Mouse (Mus musculus): Measurements from ENCODE around the gene Htra2.

The Htra2 gene

DNA sequence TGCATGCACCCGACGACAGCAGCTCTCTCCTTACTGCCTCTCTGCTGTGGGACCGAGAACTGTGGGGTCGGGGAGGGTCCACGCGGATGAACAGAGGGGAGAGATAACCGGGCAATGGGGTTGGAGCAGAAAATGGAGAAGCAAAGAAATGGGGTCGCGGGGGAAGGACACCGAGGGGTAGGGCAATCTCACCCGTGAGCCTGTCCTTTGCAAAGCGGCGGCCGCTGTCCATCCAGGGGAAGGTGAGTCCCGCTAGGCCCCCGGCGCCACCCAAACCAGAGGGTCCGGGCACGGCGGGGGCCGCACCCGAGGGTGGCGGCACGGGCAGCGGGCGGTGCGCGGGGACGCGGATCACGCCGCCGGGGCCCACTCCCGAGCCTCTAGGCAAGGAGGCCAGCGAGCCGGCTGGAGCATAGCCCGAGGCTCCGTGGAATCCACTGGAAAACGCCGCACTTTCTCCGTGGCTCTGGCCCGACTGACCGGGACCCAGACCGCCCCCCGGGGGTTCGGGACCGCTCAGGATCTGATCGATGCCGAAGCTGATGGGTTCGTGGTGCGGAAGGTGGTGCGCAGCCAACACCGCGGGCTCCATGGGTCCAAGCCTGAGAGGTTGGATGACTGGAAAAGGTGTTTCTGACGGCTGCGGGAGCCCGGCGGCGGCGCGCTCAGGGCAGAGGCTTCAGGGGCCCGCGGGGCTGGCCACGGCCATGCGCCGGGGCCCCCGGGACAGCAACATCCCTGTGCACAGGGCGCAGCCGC lies 14.6 kb upstream of the Htra2 start:
- DNase-seq: no peak

DNA sequence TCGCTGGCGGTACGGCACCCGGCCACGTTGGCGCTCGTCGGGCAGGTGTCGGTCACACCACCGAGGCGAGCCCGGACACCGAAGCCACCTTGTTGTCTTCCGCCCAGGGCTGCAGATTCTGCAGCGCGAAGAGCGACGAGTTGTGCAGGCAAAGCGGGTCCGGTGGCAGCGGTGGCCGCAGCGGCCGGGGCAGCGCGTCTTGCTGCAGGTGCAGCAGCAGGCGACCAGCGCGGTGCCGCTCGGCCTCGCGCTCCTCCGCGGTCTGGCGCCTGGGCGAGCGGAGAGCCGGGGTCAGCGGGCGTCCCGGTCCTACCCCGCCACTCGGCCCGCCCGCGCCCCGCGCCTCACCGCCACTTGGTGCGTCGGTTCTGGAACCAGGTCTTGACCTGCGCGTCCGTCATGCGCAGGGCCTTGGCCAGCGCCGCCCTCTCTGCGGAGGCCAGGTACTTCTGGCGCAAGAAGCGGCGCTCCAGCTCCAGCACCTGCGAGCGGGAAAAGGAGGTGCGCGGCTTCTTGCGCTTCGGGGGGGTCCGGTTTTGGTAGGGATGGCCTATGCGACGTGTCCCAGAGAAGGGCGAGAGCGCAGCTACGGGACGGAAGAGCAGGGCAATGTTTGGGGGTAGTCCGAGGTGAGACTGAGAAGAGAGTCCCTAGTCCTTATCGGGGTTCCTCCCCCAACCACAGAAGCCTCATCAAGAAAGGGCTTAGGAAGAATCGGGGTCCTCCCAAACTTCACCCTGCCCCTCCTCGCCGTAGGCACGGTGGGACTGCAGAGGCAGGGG lies 13.8 kb upstream of the Htra2 start:
- no peak for DNase-seq

- no peak for DNase-seq
These were observed 13.1 kb upstream of the Htra2 start for GRCm38 (mm10) chr6:83068221-83068620.

DNA sequence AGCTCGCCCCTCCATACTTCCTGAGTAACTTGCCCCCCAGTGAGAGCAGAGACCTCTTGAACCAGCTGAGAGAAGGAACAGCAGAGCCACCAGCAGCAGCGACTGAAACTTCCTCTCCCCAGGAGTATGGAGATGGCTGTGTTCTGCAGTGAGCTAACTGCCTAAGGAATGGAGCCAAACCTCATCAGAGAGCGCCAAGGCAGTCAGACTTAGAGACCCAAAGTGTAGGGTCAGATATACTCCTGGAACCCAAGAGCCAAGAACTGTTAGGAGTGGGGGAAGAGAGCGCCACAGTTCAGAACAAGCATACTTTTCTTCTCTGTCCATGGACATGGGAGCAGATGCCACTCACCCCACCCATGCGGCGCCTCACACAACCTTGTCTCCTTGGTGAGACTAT lies 11.4 kb upstream of the Htra2 start:
- DNase-seq: no peak

DNA sequence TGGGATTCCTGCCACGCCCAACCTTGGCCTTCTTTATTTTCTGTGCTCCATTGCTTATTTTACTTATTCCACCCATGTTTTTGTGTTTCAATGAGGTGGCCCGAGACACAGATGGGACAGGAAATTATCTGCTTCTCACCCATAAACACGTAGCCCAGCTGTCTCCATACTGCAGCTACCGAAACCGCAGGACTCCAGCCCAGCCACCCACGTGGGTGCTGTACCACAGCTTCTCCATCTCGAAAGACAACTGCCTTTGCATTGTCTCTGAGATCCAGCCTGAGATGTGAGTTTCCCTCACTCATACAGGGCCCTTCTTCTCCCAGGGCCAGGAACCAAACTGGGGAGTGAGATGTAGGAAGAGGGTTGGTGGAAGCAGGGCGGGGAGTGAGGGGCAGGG lies 10.9 kb upstream of the Htra2 start:
- no peak for DNase-seq

GRCm38 (mm10) chr6:83058725-83059124 lies 3.7 kb upstream of the Htra2 start:
- no peak for DNase-seq

GRCm38 (mm10) chr6:83057790-83058189 lies 2.7 kb upstream of the Htra2 start, which contains the start of gene Dqx1:
Dqx1 (plus strand) TSS chr6:83057844.
- no peak for DNase-seq

DNA sequence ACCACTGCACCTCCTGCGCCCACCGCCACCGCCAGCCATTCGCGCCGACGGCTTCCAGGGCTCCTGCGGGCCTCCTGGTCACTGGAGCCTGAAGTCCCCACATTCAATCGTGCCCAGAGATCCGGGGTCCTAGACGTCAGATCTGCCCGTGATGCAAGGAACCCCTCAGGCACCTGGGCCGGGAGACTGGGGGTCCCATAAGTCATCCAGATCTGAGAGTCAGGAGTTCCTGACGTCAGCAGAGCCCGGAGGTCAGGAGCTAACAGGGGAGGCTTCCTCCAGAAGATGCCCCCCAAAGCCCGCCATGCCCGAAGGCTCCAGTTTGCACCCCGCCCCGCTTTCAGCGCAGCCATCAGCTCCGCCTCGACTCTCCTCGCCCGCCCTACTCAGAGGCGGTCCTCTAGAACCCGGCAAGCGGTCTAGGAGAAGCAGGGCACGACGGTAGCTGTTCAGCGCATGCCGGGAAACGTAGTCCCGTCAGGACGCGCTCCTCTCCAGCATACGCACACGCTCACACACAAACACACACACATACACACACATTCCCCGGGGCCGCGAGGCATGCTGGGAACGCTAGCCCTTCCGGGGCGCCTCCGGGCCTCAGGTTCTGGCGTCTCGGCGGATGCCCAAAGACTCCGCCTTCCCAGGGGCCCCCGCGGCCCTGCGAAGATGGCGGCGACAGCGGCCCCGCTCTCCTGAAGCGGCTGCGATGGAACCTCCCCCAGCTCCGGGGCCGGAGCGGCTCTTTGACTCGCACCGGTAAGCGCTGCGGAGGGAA lies 810 bp downstream of the Htra2 start, which contains the start of gene Aup1:
Aup1 (plus strand) TSS at position 448 of the 778 bp plus-strand sequence.
- DNase-seq: peak; percentile 96

DNA sequence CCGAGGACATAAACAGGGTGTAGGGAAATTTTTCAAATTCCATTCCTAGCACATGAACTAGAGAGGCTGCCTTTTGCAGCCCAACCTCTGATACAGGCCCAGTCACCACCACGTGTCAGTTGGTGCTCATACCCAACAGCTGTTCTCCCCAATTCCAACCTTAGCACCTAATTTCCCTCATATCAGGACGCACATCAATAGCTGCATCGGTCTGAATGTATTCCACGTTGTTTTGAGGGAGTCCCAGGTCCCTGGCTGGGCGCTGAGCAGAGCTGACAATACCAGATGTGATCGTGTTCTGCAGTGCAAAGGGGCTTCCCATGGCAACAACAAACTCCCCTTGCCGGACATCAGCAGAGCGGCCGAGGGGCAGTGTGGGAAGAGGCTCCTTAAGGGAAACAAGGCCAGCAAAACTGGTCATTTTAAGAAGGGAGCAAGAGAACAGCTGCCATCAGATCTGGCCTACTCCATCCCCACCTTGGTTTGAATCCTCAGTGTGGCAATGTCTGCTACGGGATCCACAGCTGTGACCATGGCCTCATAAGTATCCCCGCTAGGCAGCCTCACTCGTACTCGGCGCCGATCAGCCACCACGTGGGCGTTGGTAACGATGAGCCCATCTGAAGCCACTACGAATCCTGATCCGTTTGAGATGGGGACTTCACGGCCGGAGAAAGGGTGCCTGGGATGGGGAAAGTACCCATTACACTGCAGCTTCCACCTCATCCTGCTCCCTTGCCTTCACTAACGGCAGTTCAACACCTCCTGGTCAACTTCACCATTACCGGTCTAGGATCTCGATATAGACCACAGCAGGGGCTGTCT lies 1.7 kb downstream of the Htra2 start:
- peak in 1 of 2 experiments; percentile 34 for DNase-seq

GRCm38 (mm10) chr6:83049367-83049766 lies 5.7 kb downstream of the Htra2 start:
- DNase-seq: no peak

GRCm38 (mm10) chr6:83044742-83045141 lies 10.3 kb downstream of the Htra2 start:
- DNase-seq: no peak

DNA sequence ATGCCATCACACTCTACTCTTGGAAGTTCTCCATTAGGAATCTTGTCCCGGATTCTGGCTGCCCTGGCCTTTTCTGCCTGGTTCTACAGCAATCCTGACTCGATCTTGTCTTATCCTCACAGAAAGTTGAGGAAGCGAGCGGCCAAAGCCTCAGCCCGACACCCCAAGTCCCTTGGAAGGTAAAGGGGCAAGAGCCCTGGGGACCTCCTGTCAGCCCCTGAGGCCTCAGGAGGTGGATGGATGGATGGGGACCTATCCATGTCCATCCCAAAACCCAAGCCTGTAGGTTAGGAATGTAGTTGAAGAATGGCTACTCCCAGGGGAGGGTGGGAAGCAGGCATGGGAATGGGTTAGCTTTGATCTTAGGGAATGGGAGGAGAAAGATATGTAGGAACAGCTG lies 11.1 kb downstream of the Htra2 start:
- no peak for DNase-seq

DNA sequence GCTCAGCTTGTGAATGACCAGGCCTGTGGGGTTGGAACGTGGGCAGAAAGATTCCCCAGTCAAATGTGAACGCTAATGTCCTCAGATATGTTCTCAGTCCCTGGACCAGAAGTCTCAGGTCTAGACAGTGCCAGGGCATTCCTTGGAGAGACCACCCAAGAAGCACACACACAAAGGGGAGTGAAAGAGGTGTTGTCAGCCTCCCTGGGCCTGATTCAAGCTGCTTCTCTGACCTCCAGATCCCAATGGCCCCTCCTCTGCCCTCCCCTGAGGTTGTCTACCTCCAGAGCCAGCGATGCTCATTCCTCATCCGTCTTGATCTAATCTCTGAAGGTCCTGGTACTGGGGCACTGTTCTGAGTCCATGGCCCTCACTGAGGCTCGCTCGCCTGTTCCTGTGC lies 11.5 kb downstream of the Htra2 start:
- DNase-seq: no peak

DNA sequence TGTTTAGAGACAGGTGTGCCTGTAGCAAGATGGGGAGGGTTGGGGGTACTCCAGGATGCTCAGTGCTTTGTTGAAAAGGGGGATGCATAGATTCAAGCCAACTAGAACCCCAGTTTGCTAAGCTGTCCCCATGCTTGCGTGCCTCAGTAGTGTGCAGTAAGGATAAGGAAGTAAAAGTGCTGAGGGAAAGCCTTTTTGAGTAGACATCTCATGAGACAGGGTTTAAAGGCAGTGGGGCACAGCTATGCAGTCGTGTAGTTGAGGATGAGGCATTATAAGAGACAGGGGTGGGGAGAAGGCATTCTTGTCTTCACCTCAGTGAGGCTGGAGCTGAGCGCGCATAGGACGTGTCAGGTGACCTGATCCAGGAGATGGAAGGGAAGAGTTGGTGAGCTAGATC lies 14.5 kb downstream of the Htra2 start:
- DNase-seq: no peak

- peak; percentile 93 to 99 for DNase-seq
These were observed 16.5 kb downstream of the Htra2 start for GRCm38 (mm10) chr6:83038496-83039012.

GRCm38 (mm10) chr6:83037188-83037587 lies 17.9 kb downstream of the Htra2 start:
- no peak for DNase-seq

DNA sequence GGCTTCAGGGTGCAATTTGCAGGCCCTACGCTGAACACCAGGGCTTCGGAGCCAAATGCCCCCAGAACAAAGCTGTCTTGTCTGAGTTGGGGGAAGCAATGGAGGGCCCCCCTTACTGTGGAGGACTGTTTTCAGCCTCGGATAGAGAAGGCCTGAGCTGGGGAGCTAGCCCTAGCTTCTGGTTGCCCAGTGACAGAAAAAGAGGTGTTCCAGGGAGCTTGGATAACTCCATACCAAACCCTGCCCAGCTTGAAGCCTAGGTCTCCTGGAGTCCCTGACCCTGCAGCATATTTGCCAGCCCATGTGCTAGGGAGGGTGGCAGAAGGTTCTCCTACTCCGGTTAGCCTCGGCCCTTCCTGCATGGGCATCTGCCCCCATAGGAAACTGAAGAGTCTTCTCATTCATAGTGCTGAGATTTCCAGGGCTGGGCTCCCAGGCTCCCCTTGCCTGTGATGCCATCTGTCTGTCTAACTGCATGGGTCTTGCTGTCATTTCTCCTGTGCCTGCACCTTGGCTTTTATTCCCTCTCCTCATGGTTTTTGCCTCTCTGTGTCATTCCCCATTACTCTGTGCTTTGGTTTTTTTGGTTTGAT lies 20.5 kb downstream of the Htra2 start:
- no peak for DNase-seq

DNA sequence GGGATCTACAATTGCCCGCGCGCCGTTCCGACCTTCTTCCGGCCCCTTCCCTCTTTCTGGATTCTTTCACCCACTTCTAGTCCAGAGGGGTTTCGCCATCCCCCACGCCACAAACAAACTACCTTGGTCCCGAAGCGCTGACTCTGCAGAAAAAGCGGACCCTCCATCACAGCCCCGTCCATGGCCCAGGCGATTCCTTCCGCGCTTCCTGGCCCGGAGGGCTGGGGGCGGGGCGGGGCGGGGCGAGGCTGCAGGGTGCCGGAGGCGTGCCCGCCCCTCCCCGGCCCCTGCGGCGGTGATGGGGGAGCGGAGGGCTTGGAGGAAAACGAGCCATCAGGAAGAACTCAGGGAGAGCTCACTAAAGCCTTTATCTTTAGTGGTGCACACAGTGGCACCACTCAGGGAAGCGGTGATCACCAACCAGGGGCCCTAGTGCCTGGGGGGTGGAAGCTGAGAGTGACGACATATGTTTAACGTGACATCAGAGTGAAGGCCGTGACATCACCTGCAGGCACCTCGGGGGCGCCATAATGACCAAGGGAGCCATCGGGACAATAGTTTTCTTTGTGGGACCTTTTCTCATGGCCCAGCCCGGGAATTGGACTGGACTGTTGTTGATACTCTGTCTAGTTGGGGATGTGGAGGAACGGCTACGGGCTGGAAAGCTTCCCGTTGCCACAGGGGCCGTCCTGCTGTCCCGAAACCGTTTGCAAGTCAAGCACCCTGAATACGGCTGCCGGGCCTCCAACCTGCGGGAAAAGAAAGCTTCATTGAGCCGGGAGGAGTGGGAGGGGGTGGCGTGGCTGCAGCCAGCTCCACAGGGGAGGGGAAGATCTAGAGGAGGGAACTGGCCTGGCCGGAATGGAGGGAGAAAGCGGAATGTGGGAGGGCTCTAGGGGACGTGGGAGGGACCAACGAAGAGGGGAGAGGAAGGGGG lies 21.6 kb downstream of the Htra2 start, which contains the start of the genes Dok1 and Loxl3:
Dok1 (minus strand) TSS at position 223 of the 937 bp plus-strand sequence.
Loxl3 (plus strand) TSS at position 925 of the 937 bp plus-strand sequence.
- DNase-seq: peak; percentile 62 to 73

DNA sequence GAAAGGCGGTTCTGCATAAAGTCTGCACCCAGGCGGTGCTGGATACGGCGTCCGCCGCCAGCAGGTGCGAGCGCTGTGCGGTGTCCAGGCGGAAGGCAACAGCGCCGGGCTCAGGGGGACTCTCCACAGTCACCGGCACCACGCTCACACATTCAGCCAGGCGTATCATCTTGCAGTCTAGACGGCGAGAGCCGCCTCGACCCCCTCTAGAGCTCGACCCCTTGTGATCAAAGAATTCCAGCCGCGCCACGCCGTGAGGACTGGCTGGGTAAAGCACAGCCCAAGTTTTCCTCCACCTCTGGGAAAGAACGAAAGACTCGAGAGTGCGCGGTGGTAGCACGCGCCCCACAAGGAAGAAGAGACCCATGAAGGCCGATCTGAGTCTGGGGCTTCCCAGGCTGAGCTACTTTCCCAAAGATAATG lies 22.3 kb downstream of the Htra2 start:
- DNase-seq: peak; percentile 58 to 64

DNA sequence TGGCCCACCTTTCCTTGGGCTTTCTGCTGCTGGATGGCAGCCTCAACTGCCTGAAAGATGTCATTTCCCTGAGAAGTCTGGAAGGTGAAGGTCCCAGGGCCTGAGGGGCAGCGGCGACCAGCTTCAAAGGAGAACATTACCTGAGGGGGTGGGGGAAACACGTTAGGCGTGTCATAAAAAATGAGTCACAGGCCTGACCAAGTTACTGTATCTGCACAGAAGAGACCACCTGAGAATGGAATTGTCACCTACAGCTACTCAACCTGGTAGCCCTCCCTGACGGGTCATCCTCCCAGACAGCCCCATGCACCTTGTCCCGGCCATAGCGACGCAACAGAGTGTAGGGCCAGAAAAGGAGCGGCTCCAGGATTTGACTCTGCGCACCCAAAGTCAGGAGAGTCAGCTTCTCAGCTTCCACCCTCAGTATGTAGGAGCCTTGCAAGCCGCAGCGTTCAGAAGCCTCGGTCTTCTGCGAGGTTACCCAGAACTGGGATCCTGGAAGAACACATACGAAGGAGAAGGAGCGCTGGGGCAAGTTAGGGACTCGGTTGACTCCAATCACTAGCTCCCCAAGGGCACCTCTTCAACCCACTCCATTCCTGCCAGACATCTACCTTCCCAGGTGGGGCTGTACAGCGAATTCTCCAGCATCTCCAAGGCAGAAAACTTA lies 23.0 kb downstream of the Htra2 start:
- DNase-seq: no peak

All from spleen, adult 18-20 months (tissue).